Mouse (Mus musculus) mature B cell (primary cell): ENCODE measurements around the gene Cngb1.

ENCODE experiments used
- in situ Hi-C: fragments of 300-500 bp; cut with MboI; formaldehyde crosslinking; loops from 2 replicates; pipeline ENCODE4 v1.14.3; 2019

Cngb1 gene

DNA sequence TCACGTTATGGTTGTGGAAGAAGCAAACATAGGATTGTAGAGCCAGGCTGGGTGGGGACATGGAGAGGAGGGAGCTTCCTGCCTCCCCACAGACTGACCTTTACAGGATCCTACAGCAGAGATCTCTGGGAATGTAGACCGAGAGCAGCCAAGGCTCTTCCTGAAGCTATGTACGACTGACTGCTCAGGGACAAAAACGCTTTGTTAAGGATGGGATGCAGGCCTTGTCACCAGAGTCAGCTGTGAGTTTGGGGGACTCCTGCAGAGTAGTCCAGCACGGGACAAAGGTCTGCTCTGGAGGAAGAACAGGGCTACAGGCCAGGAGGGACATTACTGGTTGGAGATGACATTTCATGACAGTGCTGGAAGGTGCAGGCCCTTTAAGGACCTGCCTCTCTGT is 18.3 kb upstream of the Cngb1 start:
- in situ Hi-C loops, result loop anchor here (10.0 kb wide), 1 partner anchor 70 kb away; no protein-coding TSS in a partner anchor

DNA sequence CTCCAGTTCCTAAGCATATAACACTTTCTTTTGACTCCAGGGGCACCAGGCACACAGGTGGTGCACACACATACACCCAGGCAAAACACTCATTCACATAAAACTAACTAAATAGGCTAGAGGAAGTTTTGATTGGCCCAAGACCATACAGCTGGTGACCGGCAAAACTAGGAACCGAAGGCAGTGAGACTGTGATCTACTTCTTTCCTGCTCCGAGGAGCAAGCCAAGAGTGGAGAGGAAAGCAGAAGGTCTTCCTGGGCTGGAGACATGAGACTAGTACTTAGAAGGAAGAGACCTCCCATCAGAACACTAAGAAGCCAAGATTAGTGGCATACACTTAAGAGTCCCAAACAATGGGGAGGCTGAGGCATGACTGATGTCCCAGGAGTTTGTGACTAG is 16.8 kb upstream of the Cngb1 start:
- in situ Hi-C loops, result loop anchor here (10.0 kb wide), 1 partner anchor 68 kb away; no protein-coding TSS in a partner anchor

DNA sequence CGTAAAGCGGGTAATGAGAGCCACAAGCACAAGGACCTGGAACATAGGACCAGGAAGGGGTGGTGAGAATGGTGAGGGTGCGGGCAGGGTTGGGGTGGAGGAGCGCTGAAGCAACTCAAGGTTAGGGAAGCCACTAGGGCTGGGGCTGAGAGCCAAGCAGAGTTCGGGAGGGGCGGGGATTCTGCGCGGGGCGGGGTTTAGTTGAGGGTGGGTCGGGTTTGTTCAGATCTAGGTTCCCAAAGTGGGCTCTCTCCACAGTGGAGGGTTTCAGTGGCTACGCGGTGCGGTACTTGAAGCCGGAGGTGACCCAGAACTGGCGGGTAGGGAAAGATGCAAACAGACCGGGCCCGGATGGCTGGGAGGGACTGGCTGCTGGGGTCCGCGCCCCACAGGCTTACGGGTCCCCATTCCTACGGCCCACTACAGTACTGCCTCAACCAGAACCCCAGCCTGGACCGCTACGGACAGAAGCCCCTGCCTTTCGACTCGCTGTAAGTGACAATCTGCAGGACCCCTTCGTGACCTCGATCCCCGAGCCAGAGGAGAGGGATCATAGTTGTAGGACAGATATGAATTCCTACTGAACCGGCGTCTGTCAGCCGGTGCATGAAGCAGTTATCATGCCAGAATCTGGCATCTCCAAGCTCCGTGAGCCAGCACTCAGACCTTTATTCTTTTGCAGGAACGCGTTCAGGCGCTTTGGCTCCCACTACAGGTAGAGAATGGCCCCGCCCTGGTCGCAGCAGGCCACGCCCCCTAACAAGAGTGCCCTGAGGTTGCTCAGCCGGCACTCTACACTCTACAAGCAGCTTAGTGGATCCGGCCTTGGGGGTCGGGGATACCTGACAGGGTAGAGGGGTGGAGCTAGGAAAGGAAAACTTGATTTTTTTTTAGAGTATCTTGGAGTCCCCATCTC is 14.1 kb upstream of the Cngb1 start:
- in situ Hi-C loops, result loop anchor here (10.0 kb wide), 1 partner anchor 66 kb away; no protein-coding TSS in a partner anchor

DNA sequence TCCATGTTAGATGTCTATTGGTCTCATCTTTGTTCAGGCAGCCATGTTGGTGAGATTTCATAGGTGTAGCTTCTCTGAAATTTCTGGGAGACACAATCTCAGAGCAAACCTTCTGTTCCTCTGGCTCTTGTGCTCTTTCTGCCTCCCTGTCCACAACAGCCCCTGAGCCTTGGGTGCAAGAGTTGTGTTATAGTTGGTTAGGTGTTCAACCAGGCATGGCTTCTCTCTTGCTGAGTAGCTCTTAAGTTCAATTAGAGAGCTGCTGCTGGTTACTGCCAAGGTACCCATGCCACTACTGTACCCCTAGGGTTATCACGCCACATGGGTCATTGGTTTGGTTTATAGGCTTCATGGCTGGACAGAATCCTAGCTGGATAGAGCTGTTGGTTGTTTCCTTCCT is 9.0 kb upstream of the Cngb1 start:
- in situ Hi-C loops, result no loop called here

DNA sequence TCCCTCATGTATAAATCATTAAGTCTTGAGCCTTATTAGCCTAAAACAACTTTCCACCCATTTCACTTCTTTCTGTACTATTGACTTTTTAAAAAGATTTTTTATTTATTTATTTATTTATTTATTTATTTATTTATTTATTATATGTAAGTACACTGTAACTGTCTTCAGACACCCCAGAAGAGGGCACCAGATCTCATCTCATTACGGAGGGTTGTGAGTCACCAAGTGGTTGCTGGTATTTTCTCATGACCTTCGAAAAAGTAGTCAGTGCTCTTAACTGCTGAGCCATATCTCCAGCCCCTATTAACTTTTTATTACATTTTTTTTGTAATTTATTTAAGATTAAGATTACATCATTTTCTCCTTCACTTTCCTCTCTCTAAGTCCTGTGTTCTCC is 8.3 kb upstream of the Cngb1 start:
- in situ Hi-C loops, result no loop called here

DNA sequence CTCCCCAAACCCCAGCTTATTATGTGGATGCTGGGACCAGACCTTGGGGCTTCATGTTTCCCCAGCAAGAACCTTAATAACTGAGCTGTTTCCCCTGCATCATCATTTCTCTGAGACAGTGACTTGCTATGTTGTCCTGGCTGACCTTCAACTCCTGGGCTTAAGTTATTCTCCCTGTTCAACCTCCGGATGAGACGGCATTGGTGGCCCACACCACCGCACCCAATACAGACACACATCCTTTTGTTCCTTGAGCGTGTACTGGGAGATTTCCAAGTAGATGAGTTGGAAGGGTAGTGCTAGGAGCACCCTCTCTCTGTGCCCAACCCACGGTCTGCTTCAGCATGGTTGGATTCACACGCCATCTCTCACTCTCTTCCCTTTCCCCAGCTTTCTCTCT is 7.5 kb upstream of the Cngb1 start:
- in situ Hi-C loops, result no loop called here

DNA sequence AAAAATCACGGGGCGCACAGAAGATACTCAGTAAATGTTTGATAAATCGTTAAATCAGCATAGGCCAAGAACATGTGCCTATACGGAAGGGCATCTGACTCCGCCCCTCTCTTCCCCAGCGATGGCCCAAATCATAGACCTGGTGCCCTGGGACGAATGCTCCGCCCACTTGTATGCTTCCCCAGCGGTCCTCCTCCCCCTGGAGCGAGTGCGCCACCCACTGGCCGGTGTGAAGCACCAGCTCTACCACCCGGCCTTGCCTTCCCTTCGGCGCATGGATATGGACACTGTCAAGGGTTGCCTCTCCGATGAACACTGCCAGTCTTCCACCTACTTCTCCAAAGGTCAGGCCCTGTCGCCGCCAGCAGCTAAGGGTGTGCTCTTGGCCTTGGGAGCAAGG is 6.5 kb upstream of the Cngb1 start:
- in situ Hi-C loops, result no loop called here

DNA sequence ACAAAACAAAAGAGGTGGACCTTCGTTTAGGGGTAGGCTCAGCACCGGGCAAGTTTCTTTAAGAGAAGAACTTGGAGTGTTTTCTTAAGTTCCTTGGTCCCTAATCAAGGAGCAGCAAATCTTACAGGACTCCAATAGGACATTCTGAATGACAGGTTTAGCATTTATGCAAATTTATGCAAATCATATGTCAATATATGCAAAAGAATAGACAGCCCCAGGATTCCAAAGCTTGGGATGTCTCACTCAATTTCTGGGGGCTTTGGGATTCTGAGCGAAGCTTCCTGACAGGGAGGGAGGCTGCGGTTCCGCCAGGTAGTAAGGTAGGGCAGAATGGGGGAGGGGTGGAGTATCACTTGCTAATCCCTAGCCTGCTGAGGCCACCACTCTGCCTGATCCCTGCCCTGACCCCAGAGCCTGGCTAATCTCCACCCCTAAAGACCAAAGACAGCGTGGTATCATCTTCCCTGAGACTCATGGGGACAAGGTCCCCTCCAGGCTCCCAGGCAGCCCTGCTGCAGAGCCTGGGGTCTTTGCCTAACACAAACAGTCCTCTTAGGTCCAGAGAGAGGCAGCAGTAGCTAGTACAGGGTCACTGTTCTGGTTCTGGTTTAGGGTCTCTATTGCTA is 4.1 kb upstream of the Cngb1 start, which contains the start of gene Tepp:
Gene Tepp (plus strand): TSS at position 225 of the 629 bp plus-strand sequence.
- in situ Hi-C loops, result no loop called here

DNA sequence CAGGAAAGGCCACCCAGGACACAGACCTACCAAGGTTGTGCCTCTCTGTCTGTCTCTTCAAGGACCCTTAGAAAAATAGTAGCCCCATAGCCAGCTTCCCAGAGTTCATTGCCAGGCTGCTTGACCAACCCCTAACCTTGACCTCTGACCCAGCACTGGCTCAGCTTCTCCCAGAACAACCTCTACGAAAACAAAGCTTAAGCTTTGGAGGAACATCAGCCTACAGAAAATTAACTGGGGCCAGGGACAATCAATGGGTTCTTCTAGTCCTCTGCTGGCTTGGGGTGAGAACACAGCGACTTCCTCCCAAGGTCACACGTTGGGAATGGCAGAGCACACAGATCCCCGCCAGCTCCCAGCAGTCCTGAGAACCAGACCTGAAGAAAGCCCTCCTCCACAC is 859 bp downstream of the Cngb1 start:
- in situ Hi-C loops, result no loop called here

DNA sequence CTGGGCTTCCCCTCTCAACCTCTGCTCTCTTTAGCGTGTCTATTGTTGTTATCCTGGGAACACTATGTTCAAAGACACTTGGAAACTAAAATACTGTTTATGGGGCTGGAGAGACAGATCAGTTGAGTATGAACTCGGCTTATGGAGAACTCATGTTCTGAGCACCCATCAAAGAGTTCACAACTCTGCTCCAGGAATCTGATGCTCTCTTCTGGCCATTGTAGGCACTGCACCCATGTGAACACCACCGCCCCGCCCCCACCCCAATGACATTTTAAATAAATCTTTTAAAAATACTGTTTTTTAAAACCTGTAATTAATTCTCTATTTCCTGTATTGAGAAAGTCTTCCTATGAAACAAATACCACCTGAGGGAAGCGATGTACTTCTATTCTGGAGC is 4.0 kb downstream of the Cngb1 start:
- in situ Hi-C loops, result no loop called here

DNA sequence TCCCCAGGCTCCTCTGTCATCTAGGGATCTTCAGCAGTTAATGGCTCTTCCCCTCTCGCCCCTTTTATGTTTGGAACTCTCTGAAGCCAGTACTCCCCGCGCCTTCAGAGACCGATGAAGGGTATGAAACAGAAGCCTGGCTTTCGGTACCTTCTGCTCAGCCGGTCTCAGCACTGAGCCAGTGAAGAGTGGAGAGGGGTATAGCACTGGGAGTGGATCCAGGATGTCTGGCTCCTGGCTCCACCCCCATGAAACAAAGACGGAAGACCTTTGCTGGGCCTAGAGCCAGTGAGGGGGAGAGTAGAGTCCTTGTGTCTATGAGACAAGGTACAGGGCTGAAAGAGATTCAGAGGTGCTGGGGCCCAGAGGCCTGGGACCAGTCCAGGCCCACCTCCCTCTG is 12.5 kb downstream of the Cngb1 start:
- in situ Hi-C loops, result no loop called here

DNA sequence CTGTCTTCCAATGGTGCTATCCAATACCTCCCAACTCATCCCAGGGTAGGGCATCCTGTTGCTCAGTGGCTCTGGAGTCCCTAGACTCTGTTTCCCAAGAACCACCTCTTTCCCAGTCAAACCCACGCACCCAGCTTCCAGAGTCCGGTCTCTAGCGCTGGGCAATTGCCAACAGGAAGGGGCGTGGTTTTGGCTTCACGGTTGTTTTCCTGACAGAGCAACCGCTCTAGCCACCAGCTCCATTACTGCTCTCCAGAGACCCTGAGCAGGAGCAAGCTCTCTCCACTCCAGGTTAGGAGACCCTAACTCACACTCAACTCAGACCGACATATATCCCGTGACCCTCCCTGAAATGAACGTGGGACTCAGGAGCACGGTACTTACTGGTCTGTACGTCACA is 13.2 kb downstream of the Cngb1 start:
- in situ Hi-C loops, result no loop called here

DNA sequence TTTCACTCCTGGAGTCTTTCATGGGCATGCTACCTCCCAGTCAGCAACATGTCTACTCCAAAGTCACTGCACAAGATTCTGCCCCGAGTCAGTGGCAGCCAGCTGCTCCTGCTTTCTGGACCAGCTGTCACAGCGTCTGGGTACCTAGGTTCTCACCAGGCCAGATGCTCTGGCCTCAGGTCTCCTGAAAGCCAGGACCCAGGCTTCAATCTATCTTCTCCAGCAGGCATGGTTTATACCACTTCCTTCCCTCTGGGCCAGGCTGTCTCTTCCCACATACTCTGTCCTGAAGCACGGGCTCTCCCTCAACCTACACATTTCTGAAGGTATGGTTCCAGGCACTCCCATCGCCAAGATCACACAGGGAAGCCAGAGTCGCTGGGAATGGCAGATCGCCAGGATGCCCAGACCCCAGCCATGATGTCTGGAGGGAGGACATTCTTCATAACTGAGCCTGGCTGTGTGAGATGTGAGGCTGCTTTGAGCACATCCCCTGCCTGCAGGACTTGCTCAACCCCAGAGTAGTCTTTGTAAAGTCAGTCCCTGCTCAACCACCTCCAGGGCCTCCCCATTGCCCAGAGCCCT is 17.2 kb downstream of the Cngb1 start:
- in situ Hi-C loops, result no loop called here

DNA sequence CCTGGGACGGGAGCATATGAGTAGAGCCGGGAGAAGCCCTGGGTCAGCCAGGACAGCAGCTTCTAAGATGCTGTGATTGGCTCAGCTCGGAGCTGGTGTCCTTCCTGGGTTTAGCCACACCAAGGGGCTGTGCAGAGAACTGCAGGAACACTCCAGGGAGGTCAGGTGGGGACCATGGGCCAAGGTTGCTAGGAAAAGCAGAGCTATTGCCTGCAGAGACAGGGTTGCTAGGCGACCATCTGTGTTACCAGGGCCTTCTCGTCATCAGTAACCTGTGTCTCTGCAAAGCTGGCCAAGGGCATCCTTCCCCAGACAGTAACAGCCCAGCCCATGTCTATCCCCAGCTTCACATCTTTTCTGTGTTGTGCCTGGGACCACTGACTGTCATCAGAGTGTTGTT is 24.9 kb downstream of the Cngb1 start:
- in situ Hi-C loops, result no loop called here

DNA sequence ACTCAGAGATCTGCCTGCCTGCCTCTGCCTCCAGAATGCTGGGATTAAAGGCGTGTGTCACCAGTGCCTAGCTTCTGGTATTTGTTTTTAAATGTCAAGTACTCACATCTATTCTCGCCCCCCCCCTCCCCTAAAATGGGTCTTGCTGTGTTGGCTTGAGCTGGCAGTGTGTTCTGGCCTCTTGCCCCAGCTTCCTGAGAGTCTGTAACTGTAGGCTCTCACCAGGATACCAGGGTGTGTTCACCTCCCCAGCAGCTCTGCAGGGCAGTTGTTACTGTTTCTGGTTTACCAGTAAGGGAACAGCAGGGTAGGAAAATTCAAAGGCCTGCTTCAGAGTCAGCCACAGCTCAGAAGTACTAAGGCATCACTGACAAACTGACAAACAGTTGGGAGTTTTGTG is 33.5 kb downstream of the Cngb1 start:
- in situ Hi-C loops, result no loop called here

DNA sequence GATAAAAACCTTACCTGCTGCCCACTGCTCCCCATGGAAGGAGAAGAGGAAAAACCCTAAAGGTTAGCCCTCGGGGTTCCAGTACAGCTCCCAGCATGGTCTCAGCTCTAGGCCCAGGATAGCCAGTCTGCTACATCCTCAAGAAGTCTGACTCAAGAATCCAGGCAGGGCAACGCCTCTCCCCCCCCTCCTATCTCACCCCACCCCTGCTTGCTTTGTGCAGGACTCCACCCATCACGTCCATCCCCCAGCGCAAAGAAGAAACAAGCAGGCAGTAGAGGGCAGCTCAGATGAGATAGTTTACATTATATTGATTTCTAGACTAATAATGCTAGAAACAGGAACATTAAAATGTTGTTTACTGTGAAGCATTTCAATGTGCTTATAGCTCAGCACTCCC is 34.5 kb downstream of the Cngb1 start:
- in situ Hi-C loops, result no loop called here

DNA sequence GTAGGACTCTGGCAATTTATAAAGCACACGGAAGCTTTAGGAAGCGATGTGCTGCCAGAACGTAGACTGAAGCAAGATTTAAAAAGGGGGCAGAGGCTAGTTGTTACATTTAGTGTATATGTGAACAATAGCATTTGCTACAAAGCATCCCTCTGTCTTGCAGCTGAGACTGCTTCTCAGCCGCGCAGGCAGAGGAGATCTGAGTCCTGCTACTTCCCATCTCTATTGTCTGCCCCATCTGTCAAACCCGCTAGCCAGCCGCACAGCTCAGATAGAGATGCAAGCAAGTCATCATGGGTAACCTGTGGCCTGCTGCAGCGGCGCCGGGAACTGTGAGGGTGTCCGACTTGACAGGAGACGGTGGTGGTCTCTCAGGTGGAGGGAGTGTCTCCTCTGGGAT is 35.9 kb downstream of the Cngb1 start:
- in situ Hi-C loops, result no loop called here

DNA sequence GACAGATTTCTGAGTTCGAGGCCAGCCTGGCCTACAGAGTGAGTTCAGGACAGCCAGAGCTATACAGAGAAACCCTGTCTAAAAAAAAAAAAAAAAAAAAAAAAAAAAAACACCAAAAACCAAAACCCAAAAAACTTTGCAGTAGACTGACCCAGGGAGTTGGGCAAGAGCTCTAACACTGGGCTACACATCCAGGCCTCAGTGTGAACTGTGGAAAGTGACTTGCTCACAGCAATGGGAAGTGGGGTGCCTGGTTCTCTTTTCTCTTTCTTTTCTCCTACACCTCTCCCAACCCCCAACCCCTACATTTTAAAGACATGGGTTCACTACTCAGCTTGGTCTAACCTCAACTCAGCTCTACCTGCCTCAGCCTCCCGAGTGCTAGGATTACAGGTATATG is 44.2 kb downstream of the Cngb1 start:
- in situ Hi-C loops, result no loop called here

DNA sequence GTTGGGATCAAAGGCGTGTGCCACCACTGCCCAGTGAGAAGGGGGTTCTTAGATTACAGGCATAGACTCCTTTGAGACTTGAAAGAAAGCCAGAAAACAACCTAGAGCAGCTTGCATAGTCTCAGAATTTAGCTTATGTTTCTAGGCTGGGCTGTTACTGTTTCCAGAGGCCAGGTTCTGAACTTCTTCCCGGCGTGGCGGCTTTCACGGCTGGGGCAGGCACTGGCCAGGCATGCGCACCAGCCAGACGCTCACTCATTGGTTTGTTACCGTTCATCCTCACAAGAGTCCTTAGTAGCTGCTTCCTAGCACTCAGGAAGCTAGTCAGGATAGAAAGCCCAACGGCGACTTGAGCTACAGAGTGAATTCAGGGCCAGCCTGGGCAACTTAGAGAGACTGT is 50.8 kb downstream of the Cngb1 start:
- in situ Hi-C loops, result loop anchor here (10.0 kb wide), 1 partner anchor 69 kb away; no protein-coding TSS in a partner anchor

DNA sequence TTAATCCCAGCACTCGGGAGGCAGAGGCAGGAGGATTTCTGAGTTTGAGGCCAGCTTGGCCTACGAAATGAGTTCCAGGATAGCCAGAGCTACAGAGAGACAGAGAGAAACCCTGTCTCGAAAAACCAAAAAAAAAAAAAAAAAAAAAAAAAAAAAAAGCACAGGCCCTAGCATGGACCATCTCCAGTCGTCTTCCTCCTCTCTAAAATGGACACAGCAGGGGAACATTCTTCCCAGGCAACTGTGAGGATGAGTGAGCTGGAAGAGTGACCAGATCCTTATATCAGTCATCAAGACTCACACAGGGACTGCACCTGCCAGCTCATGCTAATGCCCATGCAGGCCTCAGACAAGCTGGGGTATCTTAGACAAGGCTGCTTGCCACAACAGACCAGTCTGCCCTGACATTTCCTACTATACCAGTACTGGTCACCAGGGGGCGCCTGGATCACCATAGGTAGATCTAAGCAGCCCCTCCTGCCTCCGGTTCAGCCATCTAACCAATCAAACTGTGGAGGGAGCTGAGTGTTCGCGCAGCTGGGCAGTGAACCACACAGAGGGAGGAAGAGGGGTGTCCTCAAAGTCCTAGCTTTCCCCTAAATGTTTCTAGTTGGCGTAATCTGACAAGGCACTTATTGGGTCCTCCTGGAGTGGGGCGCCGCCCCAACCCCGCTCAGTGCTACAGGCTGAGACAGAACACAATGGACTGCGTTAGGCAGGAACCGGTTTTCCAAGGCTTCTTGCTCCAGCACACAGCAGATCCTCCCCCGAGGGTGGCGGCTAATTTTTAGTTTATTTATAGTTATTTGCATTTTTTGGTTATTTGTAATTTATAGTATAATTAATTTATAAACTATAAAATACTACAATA is 51.6 kb downstream of the Cngb1 start:
- in situ Hi-C loops, result loop anchor here (10.0 kb wide), 1 partner anchor 70 kb away; no protein-coding TSS in a partner anchor

DNA sequence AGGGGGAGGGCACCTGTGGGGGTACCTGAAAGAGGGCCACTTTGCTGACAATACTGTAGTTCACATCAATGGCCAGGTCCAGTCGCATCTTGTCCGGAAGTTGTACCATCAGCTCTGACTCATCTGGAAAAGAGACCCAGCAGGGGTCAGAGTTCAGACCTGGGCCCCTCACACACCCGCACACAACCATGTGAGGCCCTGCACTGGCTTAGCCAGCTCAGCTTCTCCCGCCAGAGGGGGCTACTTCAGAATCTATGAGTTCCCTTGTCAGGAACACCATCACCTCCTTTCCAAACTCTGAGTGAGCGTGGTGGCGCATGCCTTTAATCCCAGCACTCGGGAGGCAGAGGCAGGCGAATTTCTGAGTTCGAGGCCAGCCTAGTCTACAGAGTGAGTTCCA is 54.3 kb downstream of the Cngb1 start:
- in situ Hi-C loops, result loop anchor here (10.0 kb wide), 1 partner anchor 73 kb away; no protein-coding TSS in a partner anchor

DNA sequence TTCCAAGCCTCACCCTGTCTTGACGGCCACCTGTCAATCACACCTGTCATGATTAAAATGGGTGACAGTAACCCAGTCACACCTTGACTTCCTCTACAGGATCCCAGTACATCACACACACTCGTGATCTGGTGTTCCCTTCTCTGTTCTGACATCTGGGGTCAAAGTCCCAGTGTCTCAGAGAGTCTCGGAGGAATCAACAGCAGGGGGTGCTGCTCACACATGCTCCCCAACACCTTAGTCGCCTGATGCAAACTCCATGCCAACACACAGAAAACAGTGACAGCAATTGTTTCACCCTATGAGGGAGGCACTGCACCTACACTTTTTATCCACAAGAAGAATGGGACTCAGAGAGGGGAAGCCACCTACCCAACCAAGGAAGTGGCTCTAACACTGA is 56.5 kb downstream of the Cngb1 start:
- in situ Hi-C loops, result loop anchor here (10.0 kb wide), 1 partner anchor 75 kb away; no protein-coding TSS in a partner anchor
